Mouse (Mus musculus) left cerebral cortex, postnatal 14 days (tissue): ENCODE results near the gene Erc2. TPM values are rescaled to one million over a fixed set of nuclear protein-coding genes. Genes with fewer than 3 reads are reported as not detected.

Experiments used
- DNase-seq, 2 experiments: peaks; one replicate each; pipeline ENCODE4 v3.0.0; 2021 to 2022; ENCODE audit warnings: low spot score in 2 of 2, mixed read lengths in 1 of 2
- intact Hi-C: fragments of 180-260 bp; cut with DNase I; formaldehyde crosslinking; loops from one replicate; pipeline ENCODE4 v1.15.1; 2025
- total RNA-seq, 2 experiments: library from RNA; stranded (reverse); gene quantifications; 2 replicates each; pipeline ENCODE4 v1.2.3; 2021

The Erc2 gene
- total RNA-seq, 2 experiments from 2014 or later: 233 to 251 TPM

- intact Hi-C loops: no loop called here
- no peak for DNase-seq
These were observed 754.1 kb downstream of the Erc2 start for GRCm38 (mm10) chr14:28376208-28376805.

- DNase-seq: no peak
- intact Hi-C loops: no loop called here
These were observed 755.3 kb downstream of the Erc2 start for GRCm38 (mm10) chr14:28377519-28377918.

- no peak for DNase-seq
- intact Hi-C loops: no loop called here
These were observed 757.9 kb downstream of the Erc2 start for GRCm38 (mm10) chr14:28380129-28380528.

GRCm38 (mm10) chr14:28381801-28382550, 759.7 kb downstream of the Erc2 start:
- intact Hi-C loops: no loop called here
- no peak for DNase-seq

DNA sequence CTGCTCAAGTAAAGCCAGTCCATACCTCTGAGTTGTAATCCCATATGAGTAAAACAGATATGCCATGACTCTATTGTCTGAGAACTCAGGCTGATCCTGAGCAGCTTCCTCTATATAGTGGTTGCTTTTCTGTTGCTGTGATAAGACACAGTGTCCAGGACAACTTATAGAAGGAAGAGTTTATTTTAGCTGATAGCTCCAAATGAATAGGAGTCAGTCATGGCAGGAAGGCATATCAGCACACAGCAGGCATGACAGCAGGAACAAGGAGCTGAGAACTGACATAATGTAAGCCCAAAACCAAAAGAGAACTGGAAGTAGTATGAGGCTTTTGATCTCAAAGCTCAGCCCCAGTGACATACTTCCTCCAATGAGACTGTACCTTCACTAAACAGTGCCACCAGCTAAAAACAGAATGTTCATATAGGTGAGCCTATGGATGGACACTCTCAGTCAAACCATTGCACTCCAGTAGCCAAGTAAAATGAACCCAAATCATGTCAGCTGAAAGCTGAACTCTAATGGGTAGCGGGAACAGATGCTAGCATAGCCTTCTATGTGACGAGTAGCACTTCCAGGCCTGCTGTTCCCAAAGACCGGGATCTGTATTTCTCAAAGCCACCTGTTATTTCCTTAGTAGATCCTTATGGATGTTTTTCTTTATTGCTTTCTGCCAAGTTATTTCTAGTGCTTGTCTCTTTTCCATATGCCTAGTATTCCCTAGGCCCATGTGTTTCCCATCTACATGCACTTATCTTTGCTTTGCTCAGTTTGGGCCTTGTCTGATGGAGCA, 764.8 kb downstream of the Erc2 start:
- intact Hi-C loops: no loop called here
- DNase-seq: no peak

DNA sequence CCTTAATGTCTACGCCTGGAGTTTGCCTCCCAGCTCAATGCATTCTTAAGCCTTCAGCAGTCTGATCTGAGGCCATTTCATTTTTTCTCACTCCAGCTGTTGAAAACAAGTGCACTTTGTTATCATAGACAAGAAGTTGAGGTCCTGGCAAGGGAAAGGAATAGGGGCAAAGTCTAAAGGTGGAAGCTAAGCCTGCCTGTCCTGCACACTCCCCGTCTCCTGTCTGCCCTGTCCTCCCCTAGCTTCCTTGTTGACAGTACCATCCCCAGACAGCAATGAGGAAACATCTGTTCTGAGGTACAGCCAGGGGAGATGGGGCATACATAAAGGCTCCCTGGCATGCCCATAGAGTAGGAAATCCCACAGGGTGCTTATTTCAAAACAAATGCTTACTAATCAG, 776.7 kb downstream of the Erc2 start:
- no peak for DNase-seq
- intact Hi-C loops: no loop called here

- intact Hi-C loops: no loop called here
- DNase-seq: no peak
These were observed 777.7 kb downstream of the Erc2 start for GRCm38 (mm10) chr14:28399897-28400296.

DNA sequence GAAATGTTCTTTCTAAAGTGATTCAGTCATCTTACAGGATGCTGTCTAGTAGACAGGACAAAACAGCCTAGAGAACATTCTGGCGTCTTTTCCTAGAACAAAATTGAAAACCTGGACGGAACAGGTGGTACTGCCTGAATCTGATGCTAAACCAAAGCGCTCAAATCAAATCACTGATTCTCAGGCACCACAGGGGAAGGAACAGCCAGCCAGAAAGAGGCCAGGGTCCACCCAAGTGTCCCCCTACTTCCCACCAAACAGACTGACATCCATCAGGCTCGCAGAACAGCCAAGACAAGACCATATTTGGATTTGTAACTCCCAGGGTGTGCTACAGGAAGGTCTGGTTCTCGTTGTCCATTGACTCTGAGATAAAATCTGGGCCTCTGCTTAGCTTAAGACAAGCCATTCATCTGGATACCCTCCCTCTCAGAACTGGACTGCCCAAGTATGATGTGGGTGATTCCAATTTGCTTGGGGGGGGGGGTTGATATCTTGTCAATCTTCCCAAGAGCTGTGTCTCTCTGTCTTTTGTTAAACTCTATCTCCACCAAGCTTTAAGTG, 783.1 kb downstream of the Erc2 start:
- intact Hi-C loops: no loop called here
- DNase-seq: no peak

DNA sequence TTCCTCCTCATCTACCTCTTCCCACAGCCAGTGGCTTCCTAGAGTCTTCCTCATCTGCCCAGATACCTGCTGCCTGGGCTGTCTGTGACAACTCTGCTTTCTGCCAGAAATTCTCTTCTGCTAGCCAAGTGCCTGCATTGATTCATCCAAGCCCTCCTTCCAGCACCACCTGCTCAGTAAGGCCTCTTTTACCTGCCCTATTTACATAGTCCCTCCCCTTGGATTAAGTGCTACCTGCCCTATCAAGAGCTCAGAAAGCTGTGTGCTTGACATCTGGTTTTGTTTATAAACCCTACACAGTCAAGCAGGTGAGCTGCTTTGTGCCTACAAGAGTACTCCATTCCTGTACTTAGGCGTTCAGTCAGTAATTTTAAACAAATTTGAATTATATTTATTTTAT, 787.2 kb downstream of the Erc2 start:
- DNase-seq: no peak
- intact Hi-C loops: no loop called here

DNA sequence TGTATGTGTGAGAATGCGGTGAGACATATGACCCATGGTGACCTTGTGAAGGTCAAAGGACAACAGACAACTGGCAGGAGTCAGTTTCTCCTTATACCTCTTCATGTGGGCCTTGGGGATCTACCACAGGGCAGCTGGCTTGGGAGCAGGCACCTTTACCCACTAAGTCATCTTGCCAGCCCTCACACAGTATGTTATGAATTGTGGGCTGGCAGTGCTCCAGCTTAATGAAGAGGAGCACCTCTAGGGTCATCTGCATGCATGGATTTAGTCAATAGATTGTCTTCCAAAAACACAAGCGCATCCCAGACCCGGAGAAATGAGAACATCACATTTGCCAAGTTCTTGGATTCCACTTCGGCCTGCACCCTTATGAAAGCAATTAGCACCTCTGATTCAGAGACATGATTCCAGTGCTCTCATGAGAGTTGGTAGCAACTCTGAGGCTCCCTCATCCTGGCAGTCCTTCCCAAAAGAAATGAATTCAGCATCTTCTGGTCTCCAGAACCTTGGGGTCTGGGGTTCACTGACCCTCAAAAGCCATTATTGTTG, 787.6 kb downstream of the Erc2 start:
- DNase-seq: no peak
- intact Hi-C loops: no loop called here

DNA sequence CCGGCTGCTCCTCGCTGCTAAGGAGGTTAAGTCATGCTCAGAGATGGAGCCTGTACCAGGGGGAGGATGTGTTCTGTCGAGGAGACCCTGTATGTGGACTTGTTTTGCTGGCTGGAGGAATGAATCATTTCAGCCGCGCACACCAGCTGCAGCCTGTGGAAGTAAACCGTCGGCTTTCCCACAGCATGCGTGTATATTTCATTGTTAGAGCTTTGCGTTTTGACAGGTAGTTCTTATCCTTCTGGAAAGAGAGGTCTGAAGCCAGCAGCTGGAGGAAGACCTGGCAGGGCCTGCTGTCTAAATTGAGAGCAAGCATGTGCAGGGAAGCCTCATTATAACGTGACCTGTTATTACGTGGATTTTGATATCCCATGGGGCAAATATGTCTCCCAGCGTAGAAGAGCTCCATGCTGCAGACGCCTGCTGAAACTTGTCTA, 788.6 kb downstream of the Erc2 start:
- DNase-seq: peak in 1 of 2 experiments; percentile 17
- intact Hi-C loops: no loop called here

GRCm38 (mm10) chr14:28412252-28412995, 790.2 kb downstream of the Erc2 start:
- intact Hi-C loops: no loop called here
- no peak for DNase-seq

DNA sequence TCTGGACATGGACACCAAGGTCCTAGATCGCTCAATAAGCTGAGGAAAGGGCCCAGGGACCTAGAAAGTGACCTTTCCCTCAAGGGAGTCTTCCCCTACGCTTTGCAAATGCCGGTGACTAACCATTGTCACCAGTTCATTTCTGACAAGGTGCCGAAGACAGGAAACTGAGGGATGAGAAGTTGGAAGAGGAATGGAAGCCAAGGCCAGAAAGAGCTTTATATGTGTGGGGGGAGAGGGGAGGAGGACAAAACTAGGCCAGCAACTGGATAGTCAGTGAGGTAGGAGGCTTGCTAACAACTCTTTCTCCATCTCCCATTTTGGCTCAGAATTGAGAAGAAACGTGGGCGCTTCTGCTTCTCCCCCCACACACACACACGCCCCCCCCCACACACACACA, 791.3 kb downstream of the Erc2 start:
- DNase-seq: no peak

DNA sequence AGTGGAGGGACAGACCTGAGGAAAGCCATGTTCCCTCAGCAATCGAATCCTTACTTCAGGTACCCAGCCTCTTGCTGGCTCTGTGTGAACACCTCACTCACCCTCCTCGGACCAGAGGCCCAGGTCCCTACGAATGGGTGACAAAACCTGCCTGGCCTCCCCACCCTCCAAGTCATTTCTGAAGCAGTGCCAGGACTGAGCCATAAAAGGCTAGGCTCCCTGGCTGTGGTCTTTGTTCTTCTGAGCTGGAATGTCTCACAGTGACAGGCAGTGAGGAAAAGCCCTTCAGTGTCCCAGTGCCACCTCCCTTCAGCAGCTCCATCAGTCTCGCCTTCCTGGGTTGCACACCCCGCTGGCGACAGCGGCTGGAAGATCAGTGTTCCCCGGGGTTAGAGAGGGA, 794.8 kb downstream of the Erc2 start:
- no peak for DNase-seq
- intact Hi-C loops: no loop called here

More for the DNA sequence above, 791.3 kb downstream of the Erc2 start:
- intact Hi-C loops: no loop called here

GRCm38 (mm10) chr14:28418497-28418896, 796.3 kb downstream of the Erc2 start:
- intact Hi-C loops: no loop called here
- DNase-seq: no peak

DNA sequence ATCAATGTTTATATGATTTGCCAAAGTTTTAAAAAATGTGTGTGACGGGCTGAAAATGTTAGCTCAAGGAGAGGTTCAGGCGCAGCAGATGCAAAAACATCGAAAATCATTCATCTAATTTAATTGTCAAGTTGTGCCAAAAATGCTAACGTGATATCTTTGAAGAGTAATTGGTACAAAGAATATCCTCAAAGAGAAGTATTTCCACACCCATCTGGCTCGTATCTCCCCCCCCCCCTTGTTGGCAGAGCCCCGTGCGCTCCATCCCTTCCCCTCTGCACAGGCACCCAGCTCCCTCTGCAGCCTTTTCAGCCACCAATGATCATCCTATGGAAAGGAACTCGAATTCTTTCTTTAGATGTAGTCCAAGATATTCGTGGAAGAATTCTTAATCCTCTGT, 797.0 kb downstream of the Erc2 start:
- no peak for DNase-seq
- intact Hi-C loops: no loop called here

GRCm38 (mm10) chr14:28420596-28420995, 798.4 kb downstream of the Erc2 start:
- intact Hi-C loops: no loop called here
- no peak for DNase-seq

DNA sequence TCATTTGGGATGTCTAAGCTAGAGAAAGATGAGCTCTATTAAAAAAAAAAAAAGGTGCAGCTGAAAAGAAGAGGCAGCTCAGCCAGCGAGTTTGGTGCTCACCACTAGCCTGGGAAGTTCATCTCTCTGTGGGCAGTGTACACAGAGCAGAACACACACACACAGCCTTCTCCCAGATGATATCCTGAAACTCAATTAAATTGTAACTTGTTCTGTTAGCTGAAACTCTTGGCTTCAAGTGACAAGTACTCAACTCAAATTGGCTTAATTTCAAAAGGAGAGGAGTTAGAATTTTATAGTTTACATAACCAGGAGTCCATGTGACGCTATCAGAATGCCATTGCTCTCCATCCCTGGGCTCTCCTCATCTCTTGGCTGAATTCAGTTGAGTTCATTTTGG, 804.4 kb downstream of the Erc2 start:
- intact Hi-C loops: no loop called here
- no peak for DNase-seq

DNA sequence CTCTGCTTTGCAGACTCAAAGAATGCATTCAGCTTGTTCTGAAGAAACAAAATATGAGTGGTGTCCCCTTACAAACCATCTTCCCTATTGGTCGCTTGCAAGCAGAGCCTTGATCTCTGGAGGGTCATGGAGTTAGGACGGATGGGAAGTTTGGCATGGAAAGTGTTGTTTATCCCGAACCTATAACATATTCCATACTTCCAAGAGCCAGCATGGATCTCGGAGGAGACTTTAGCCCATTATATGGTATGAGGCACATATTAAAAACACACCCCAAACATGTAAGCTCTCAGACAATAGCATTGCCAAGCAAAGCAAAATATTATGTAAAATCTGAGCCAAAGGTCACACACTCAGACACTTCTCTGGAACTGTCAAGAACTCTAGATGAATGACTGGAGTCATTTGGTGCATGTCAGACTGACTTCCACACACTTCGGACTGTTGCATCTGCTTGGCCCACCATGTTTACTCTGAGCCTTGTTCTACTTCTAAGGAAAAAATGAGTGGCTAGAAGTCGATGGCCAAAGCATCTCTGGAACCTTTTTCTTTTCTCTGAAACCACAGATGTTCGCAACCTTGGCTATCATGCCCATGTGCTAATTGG, 809.6 kb downstream of the Erc2 start:
- DNase-seq: no peak
- intact Hi-C loops: no loop called here
